Mouse (Mus musculus) gastrocnemius, postnatal 10 days (tissue): ENCODE measurements around the gene Ifna14. TPM values are rescaled to one million over a fixed set of nuclear protein-coding genes. Genes with fewer than 3 reads are reported as not detected.
"Not testable (repeated sequence)": the region's sequence is repeated elsewhere in the genome, so short reads cannot be mapped to it uniquely, and the experiment has no call there.

Experiments
- DNase-seq: peaks from one replicate; pipeline ENCODE4 v3.0.0; 2021; ENCODE audit warnings: mixed read lengths
- long read RNA-seq, 2 experiments: library from polyadenylated mRNA; stranded (forward); transcript quantifications; one replicate each; pipeline ENCODE4 v2.0.0; 2021
- total RNA-seq, 2 experiments: library from RNA; stranded (reverse); gene quantifications; 2 replicates each; pipeline ENCODE4 v1.2.3; 2021

The Ifna14 gene
- not detected for total RNA-seq
- long read RNA-seq, experiment 1 = 0 reads
- long read RNA-seq, experiment 2 = 0 reads

- DNase-seq = no peak
These were observed at the start of gene Ifna14 for GRCm38 (mm10) chr4:88571698-88572097. Ifna14 (minus strand) TSS chr4:88571798.

GRCm38 (mm10) chr4:88603276-88603675 is 31.7 kb upstream of the Ifna14 start, which contains the start of gene Ifna12:
Ifna12 (minus strand) TSS chr4:88603376.
- DNase-seq = no peak

- no peak for DNase-seq
These were observed 20.7 kb upstream of the Ifna14 start, which contains the start of gene Ifna9 for GRCm38 (mm10) chr4:88592285-88592684. Ifna9 (minus strand) TSS chr4:88592385.

- DNase-seq = no peak
These were observed 9.8 kb downstream of the Ifna14 start for GRCm38 (mm10) chr4:88561791-88562190.

GRCm38 (mm10) chr4:88558145-88558544 is 13.5 kb downstream of the Ifna14 start, which contains the start of gene Ifna15:
Ifna15 (minus strand) TSS chr4:88558245.
- not testable (repeated sequence) for DNase-seq

- peak; percentile 73 for DNase-seq
These were observed 21.2 kb downstream of the Ifna14 start for GRCm38 (mm10) chr4:88550161-88550945.

GRCm38 (mm10) chr4:88547986-88548385 is 23.6 kb downstream of the Ifna14 start:
- no peak for DNase-seq

GRCm38 (mm10) chr4:88543649-88544234 is 27.9 kb downstream of the Ifna14 start:
- no peak for DNase-seq

GRCm38 (mm10) chr4:88537328-88537727 is 34.3 kb downstream of the Ifna14 start:
- no peak for DNase-seq

GRCm38 (mm10) chr4:88536640-88537039 is 35.0 kb downstream of the Ifna14 start:
- peak; percentile 12 for DNase-seq

- no peak for DNase-seq
These were observed 35.9 kb downstream of the Ifna14 start for GRCm38 (mm10) chr4:88535742-88536141.

GRCm38 (mm10) chr4:88534903-88535302 is 36.7 kb downstream of the Ifna14 start:
- no peak for DNase-seq

GRCm38 (mm10) chr4:88533499-88533898 is 38.1 kb downstream of the Ifna14 start:
- DNase-seq = no peak

GRCm38 (mm10) chr4:88530892-88531291 is 40.7 kb downstream of the Ifna14 start:
- DNase-seq = no peak

GRCm38 (mm10) chr4:88530271-88530670 is 41.3 kb downstream of the Ifna14 start:
- DNase-seq = no peak

- no peak for DNase-seq
These were observed 45.1 kb downstream of the Ifna14 start for GRCm38 (mm10) chr4:88526379-88527049.

- no peak for DNase-seq
These were observed 46.2 kb downstream of the Ifna14 start for GRCm38 (mm10) chr4:88525393-88525792.

- DNase-seq = peak; percentile 6
These were observed 48.4 kb downstream of the Ifna14 start for GRCm38 (mm10) chr4:88523241-88523640.

GRCm38 (mm10) chr4:88522674-88523073 is 48.9 kb downstream of the Ifna14 start, which contains the start of gene Ifnb1:
Ifnb1 (minus strand) TSS chr4:88522774.
- DNase-seq = no peak
